Mouse (Mus musculus): Measurements from ENCODE around the gene Ubfd1.

Ubfd1 gene

DNA sequence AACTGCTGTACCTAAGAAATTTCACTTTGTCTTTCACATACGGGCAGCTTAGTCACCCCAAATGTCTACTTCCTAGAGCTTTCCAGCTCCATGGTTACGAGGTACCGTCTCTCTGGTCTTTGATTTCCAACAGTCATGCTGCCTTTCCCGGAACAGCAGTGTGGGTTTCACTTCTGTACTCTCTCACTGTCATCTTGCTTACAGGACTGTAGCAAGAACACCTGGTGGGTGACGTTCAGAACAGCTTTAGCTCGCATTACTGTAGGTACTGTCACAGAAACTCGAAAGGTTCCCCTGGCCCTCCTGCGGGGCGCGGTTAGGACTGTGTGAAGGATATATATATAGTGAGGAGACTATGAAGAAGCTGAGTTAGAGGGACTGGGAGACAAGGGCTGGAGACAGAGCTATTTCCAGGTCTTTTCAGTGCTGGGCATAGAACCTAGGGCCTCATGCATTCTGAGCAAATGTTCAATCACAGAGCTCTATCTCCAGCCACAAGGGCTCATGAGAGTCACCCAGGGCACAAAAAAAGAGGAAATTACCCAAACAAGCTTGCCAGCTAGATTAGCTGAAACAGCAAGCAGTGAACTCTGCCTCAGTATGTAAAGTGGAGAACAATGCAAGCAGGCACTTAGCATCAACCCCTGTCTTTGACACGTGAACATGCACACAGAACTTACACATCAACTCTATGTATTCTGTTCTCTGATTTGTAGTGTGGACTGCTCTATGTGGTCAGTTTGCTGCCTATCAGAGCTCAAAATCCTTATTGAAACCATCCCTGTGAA lies 20.4 kb downstream of the Ubfd1 start:
- DNase-seq (ENCODE audit: low read depth) = peak; percentile 27

DNA sequence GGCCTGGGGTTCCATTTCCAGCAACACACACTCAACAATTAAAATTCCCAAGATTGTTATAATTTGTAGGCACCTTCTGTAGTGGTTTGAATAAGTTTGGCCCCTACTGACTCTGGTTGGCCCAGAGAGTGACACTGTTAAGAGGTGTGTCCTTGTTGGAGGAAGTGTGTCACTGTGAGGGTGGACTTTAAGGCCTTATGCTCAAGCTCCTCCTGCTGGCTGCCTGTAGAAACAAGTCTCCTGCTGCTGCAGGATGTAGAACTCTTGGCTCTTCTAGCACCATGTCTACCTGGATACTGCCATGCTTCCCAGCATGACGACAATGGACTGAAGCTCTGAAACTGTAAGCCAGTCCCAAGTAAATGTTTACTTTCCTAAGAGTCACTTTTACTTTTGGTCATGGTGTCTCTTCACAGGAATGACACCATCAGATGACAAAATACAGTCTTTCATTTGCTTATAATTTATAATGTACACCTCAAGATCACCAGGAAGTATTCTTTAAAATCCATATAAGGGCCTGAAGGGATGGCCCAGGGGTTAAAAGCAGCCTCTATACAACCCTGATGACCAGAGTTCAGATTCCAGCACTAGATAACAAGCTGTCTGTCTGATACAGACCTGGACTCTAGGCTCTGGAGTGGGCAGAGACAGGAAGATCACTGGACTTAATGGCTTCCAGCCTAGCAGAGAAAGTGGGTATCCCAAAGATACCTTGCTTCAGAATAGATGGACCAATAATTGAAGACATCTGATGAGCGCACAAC lies 27.8 kb downstream of the Ubfd1 start:
- peak; percentile 38 for DNase-seq (ENCODE audit: low read depth)

DNA sequence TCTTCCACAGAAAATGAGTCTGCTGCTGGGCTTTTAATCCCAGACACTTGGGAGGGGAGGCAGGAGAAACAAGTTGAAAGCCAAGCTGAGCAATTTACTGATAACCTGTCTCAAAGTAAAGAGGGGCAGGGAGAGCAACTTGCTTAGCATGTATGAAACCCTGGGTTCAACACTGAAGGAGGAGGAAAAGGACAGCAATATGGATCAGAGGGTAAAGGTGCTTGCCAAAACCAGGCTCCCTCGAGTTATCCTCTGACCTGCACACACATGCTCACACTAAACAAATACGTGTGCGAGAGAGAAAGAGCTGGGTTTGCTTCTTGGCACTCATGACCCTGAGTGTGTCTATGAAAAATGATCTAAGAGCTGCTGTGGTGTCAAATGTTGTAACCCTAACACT lies 31.0 kb downstream of the Ubfd1 start:
- DNase-seq (ENCODE audit: low read depth) = no peak

DNA sequence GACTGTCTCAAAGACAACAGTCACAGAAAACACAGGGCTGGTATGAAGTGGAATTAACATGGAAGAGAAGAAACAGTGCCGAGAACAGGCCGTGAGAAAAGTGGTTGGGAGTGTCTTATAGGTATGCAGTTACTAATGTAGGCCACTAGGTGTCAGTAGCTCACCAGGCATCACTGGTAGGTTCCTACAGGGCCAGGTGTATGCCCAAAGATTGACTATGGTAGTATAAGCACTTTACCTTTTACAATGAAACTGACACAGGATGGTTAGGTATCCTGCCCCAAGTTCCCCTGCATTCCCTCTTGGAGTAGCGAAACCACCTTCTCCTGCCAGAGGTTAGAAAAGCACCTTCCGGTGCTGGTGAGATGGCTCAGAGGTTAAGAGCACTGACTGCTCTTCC lies 32.2 kb downstream of the Ubfd1 start:
- DNase-seq (ENCODE audit: low read depth) = peak; percentile 83

DNA sequence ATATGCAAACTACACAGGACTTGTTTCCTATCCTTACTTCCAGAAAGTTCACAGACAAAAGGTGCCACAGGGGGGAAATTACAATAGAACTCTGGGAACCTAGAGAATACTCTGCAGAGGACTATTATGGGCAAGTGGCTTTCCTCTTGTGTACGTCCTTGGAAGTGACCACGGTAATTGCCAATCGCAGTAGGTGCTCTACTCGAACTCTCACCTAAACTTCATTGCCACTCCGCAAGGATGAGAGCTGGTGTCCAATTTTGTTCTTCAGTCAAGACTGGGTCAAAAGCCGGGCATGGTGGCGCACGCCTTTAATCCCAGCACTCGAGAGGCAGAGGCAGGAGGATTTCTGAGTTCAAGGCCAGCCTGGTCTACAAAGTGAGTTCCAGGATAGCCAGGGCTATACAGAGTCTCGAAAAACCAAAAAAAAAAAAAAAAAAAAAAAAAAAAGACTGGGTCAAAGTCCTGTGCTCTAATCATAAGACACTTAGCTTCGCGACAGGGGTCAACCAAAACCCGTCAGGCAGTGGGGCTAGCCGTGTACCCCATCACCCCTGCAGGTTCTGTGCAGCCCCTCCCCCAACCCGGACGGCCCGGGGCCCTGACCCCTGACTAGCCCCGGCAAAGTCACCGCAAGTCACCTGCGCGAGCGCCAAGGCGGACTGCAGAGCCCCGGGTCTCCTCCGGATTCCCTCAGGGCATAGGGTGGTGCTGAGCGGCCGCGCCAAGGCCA lies 34.2 kb downstream of the Ubfd1 start:
- DNase-seq (ENCODE audit: low read depth) = peak; percentile 53

DNA sequence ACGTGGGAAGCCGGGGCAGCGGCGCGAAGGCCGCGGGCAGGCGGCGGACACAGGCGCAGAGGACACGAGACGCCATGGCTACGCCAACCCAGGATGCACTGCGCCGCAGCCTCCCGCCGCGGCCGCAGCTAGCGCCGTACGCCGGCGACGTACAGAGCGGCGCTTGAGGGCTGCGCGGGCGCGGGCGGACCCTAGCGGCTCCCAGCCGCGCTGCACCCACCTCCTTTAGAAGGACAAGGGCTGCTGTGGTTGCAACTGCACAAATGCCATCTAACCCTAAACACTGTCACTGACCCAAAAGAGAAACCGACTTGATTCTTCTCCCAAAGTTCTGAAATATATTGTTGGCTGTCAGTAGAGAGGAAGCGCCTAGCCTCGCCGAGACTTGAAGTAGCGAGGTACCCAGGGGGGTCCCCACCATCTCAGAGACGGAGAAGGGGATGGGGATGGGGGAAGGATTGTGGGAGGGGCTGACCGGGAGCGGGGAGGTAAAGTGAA lies 34.8 kb downstream of the Ubfd1 start, which contains the start of gene Ndufab1:
TSS of gene Ndufab1 (minus strand) at position 140 of the 498 bp plus-strand sequence.
- peak; percentile 92 for DNase-seq (ENCODE audit: low read depth)

DNA sequence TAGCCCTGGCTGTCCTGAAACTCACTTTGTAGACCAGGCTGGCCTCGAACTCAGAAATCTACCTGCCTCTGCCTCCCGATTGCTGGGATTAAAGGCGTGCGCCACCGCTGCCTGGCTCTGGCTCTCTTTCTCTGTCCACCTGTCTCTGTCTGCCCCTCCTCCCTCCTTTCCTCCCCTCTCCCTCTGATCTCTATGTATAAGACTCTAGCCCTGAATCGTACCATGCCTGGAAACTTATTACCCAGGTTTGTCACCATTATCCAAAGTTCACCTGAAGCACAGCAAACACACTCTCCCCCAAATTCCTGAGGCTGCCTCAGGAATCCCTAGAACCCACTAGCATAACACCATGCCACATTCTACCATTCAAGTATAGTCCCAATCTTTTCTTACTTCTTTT lies 41.2 kb downstream of the Ubfd1 start:
- DNase-seq (ENCODE audit: low read depth) = no peak

DNA sequence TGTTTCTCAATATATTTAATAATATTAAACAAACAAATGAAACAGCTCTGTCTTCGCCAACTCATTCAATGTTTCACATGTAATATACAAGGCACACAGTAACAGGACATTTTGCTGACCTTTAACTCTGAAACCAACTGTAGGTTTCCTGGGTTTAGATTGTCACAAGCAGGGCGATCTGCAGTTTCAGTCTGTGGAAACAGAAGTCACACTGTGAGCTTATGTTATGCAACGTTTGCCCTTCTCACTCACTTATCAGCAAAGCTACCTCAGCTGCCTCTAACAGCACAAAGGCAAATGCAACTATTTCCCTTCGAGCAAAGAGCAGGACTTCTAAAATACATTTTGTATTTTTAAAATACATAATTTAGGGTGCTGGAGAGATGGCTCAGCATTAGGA lies 56.5 kb downstream of the Ubfd1 start:
- no peak for DNase-seq (ENCODE audit: low read depth)

DNA sequence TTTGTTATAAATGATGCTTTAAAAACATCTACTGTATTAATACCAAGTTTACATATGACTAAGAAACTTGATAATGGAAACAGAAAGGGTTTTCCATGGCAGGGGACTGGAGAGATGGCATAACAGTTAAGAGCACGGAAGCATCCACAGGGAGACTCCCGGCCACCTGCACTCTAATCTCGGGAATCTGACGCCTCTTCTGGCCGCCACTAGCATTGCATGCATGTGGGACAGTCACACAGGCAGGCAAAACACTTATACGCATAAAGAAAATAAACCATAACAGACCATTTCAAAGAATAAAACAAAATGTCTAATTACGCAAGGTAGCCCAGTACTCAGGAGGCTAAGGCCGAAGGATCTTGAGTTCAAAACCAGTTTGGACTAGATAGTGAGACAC lies 58.7 kb downstream of the Ubfd1 start:
- no peak for DNase-seq (ENCODE audit: low read depth)

DNA sequence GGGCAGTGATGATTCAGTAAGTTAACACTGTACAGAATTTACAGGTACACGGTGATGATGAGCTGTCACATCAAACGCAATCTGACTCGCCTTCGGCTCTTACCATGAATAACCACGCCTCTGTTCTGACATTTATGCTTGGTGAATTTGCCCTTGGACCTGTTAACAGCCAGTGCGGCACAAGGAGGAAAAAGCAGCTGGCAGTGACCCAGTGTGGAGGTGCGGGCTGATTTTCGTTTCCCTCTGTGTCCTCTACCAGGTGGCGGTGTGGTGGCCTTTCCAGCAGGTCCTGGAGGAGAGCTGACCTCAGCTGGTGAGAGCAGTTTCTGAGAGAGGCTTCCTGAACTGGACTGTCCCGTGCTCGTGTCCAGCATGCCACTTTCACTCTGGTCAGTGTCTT lies 60.0 kb downstream of the Ubfd1 start:
- no peak for DNase-seq (ENCODE audit: low read depth)

Measured in induced T-regulatory cell, adult 2 months (primary cell).